Mouse (Mus musculus) thymus, adult 18-20 months (tissue): Measurements from ENCODE around the gene Cyb5d1.

Experiments used
- DNase-seq, 2 experiments: peaks; one replicate each; pipeline ENCODE4 v3.0.0; 2022; ENCODE audit warnings: mixed read lengths in 2 of 2

The Cyb5d1 gene

GRCm38 (mm10) chr11:69395235-69395633, at the start of gene Cyb5d1, which contains the start of gene Naa38:
Gene Cyb5d1 (minus strand): TSS chr11:69395631.
Gene Naa38 (plus strand): TSS chr11:69395487.
- DNase-seq: peak; percentile 74 to 86

- no peak for DNase-seq
Observed at GRCm38 (mm10) chr11:69443328-69443727, 47.9 kb upstream of the Cyb5d1 start.

- DNase-seq: no peak
Observed at GRCm38 (mm10) chr11:69437291-69437690, 41.9 kb upstream of the Cyb5d1 start.

- DNase-seq: no peak
Observed at GRCm38 (mm10) chr11:69433189-69433588, 37.8 kb upstream of the Cyb5d1 start.

GRCm38 (mm10) chr11:69432640-69432982, 37.2 kb upstream of the Cyb5d1 start:
- peak in 1 of 2 experiments; percentile 21 for DNase-seq

GRCm38 (mm10) chr11:69431829-69432639, 36.6 kb upstream of the Cyb5d1 start:
- peak; percentile 53 to 69 for DNase-seq

GRCm38 (mm10) chr11:69430631-69431030, 35.2 kb upstream of the Cyb5d1 start:
- no peak for DNase-seq

- DNase-seq: no peak
Observed at GRCm38 (mm10) chr11:69429313-69429712, 33.9 kb upstream of the Cyb5d1 start.

GRCm38 (mm10) chr11:69428751-69429150, 33.3 kb upstream of the Cyb5d1 start:
- DNase-seq: peak in 1 of 2 experiments; percentile 34

GRCm38 (mm10) chr11:69426246-69426645, 30.8 kb upstream of the Cyb5d1 start:
- DNase-seq: no peak

- DNase-seq: no peak
Observed at GRCm38 (mm10) chr11:69423885-69424284, 28.5 kb upstream of the Cyb5d1 start.

- DNase-seq: no peak
Observed at GRCm38 (mm10) chr11:69422842-69423241, 27.4 kb upstream of the Cyb5d1 start.

GRCm38 (mm10) chr11:69421131-69421977, 25.9 kb upstream of the Cyb5d1 start:
- peak in 1 of 2 experiments; percentile 14 for DNase-seq

- DNase-seq: peak in 1 of 2 experiments; percentile 9
Observed at GRCm38 (mm10) chr11:69420554-69421000, 25.1 kb upstream of the Cyb5d1 start.

GRCm38 (mm10) chr11:69419813-69420553, 24.6 kb upstream of the Cyb5d1 start:
- DNase-seq: peak in 1 of 2 experiments; percentile 58

GRCm38 (mm10) chr11:69419443-69419812, 24.0 kb upstream of the Cyb5d1 start:
- DNase-seq: peak in 1 of 2 experiments; percentile 58

- DNase-seq: peak; percentile 85 to 91
Observed at GRCm38 (mm10) chr11:69418481-69419442, 23.3 kb upstream of the Cyb5d1 start.

GRCm38 (mm10) chr11:69417449-69418384, 22.3 kb upstream of the Cyb5d1 start:
- DNase-seq: peak; percentile 60 to 75

GRCm38 (mm10) chr11:69416921-69417448, 21.6 kb upstream of the Cyb5d1 start:
- no peak for DNase-seq

- no peak for DNase-seq
Observed at GRCm38 (mm10) chr11:69416509-69416908, 21.1 kb upstream of the Cyb5d1 start.
